Mouse (Mus musculus): ENCODE data around the gene Hist1h2ad. TPM values are rescaled to one million over a fixed set of nuclear protein-coding genes. Genes with fewer than 3 reads are reported as not detected.
"Not testable (repeated sequence)": the region's sequence is repeated elsewhere in the genome, so short reads cannot be mapped to it uniquely, and the experiment has no call there.

The Hist1h2ad gene
- polyA plus RNA-seq, 1 experiment from 2014 or later = 0.86 TPM

DNA sequence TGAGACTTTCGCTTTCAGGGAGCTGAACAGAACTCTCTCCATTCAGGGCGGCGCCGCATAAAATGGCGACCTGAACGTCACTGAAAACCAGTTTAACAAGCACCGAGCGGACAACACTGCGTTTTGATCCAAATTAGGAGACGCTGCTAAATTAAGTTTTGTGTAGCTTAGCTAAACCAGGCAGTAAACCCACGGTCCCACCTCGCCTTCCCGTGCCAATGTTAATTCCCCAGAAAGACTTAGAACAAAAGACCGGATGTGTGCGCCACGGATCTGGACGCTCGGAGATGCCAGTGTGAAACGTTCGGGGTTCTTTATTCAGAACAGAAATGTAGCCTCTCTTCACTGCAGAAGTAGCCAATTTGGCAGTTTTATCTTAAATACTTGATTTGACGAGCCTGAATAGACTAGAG is 10.9 kb downstream of the Hist1h2ad start:
- H3K9me3 ChIP-seq = no peaks in the 10 kb centered on the region
- no peaks in the 10 kb centered on the region for H3K27me3 ChIP-seq (replicated peaks)
- peak overlapping the region; percentile 71 for H3K4me2 ChIP-seq (replicated peaks)
- H3K36me3 ChIP-seq = no peaks in the 10 kb centered on the region
- ATAC-seq (ENCODE audit: low FRiP score, low read depth) = peak; percentile 15; the same call in 1 of the 2 replicates
- H3K9ac ChIP-seq = peak overlapping the region; percentile 72
- H3K4me3 ChIP-seq = peak overlapping the region; percentile 42
- H3K4me1 ChIP-seq = peaks cover 27% of the 10 kb centered on the region
- under 1% methylated on average over 21 of the region's 21 CpGs for WGBS
- peak overlapping the region; percentile 86 for H3K27ac ChIP-seq

DNA sequence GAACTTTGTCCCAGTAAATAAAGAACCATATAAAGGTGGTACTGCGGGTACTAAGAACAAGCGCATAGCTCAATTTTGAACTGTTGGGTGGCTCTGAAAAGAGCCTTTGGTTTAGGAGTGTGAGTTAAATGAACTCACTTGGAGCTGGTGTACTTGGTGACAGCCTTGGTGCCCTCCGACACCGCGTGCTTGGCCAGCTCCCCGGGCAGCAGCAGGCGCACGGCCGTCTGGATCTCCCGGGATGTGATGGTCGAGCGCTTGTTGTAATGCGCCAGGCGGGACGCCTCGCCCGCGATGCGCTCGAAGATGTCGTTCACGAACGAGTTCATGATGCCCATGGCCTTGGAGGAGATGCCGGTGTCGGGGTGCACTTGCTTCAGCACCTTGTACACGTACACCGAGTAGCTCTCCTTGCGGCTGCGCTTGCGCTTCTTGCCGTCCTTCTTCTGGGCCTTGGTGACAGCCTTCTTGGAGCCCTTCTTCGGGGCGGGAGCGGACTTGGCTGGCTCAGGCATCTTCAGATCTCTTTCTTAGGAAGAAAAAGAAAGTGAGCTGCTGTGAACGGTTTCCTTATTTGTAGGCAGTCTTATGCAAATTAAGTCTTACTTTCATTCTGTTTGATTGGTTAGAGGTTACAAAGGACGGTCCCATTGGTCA is 11.4 kb downstream of the Hist1h2ad start:
- Histone ChIP-seq H3K4me3 (peak overlapping the region; percentile 42), H3K9ac (peak overlapping the region; percentile 72), H3K27ac (peak overlapping the region; percentile 86), H3K4me2 (replicated peaks) (peak overlapping the region; percentile 71), H3K4me1 (peaks cover 27% of the 10 kb centered on the region)
- not testable (repeated sequence) for H3K9me3 ChIP-seq; H3K36me3 ChIP-seq; H3K27me3 ChIP-seq (replicated peaks)
- ATAC-seq (ENCODE audit: low FRiP score, low read depth) = peak; percentile 88
- 0% methylated on average over 31 of the region's 36 CpGs for WGBS

DNA sequence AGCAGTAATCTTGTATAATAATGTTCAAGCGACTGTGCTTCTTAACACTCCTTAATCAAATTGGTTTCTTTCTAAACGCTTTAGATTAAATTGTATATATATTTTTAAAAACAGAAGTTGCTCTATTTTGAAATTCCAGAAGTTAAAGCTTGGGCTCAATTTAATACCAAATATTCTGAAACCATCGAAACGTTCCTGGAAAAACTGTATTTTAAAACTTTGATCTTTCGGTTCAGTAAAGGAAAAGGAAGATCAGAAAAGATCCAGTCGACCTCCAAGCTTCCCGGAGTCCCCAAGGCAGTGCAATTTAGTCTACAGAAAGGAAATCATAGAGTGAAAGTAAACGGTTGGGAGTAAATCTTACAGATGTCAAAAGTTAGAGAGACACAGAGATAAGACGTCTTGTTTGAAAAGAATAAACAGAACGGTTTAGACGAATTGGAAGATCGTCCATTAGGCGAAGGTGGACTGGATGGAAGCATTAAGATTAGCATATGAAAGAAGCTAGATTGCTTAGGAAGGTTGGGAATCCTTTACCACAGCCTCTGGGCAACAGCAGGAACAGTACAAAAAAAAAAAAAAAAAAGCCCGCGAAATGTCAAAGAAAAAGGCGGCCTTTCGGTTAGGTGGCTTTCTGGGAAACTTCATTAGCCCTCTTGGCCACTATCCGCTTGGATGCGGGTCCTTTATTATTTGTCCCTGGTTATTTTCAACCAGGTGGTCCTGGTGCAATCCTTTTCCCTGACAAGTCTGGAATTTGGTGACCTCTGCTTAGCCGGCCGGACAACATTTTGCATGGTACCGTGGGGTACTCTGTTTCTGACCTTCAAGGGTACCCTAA is 12.1 kb downstream of the Hist1h2ad start:
- ATAC-seq (ENCODE audit: low FRiP score, low read depth) = no peak
- 1% methylated on average over 22 of the region's 22 CpGs for WGBS
- H3K4me1 ChIP-seq = peaks cover 27% of the 10 kb centered on the region

DNA sequence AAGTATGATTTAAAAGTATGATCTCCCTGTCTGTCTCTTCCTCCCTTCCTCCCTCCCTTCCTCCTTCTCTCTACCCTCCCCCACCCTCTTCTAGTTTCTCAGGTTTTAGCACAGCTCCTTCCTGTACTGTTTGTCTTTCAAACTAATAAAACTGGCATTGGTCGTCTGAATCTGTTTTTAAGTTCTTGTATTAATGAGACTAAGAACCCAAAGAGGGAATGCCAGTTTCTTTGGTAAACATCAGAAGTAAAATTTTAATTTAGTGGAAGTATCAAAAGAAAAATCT is 12.7 kb downstream of the Hist1h2ad start:
- no peaks in the 10 kb centered on the region for H3K27me3 ChIP-seq (replicated peaks)
- H3K9ac ChIP-seq = 0 out of 2 replicates have a peak overlapping the region, but pooled peaks have one; percentile 51
- no peaks in the 10 kb centered on the region for H3K36me3 ChIP-seq
- H3K9me3 ChIP-seq = no peaks in the 10 kb centered on the region
- WGBS = 4% methylated on average over 1 of the region's 1 CpGs
- H3K4me2 ChIP-seq (replicated peaks) = peak overlapping the region; percentile 71
- peak overlapping the region; percentile 13; the same call in 1 of the 2 replicates for H3K4me3 ChIP-seq
- H3K4me1 ChIP-seq = peaks cover 25% of the 10 kb centered on the region
- ATAC-seq (ENCODE audit: low FRiP score, low read depth) = no peak
- H3K27ac ChIP-seq = peak overlapping the region; percentile 53; the same call in 1 of the 2 replicates

More for the DNA sequence above, 12.1 kb downstream of the Hist1h2ad start:
- Histone ChIP-seq H3K9ac (peak overlapping the region; percentile 51; the same call in 1 of the 2 replicates), H3K36me3 (no peaks in the 10 kb centered on the region), H3K27me3 (replicated peaks) (no peaks in the 10 kb centered on the region), H3K27ac (peak overlapping the region; percentile 53; the same call in 1 of the 2 replicates), H3K4me3 (peak overlapping the region; percentile 13; the same call in 1 of the 2 replicates), H3K4me2 (replicated peaks) (peak overlapping the region; percentile 71), H3K9me3 (no peaks in the 10 kb centered on the region)

DNA sequence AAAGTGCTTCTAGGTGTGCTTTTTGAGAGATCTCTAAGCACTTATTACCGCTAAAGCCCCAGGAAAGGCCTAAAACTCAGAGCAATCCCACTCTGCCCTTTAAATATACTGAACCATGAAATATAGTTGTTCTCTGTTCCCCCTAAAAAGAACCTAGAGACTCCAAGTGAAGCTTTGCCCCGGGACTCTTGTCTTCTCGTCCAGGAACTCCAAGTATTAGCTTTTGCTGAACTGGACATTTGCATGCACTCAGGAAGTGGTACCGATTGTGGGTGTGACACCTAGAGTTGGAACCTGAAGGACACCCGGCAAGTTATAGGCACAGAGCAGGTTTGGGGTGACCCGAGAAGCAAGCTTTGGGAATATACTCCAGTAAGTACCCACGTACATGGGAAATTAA is 17.0 kb downstream of the Hist1h2ad start:
- ATAC-seq (ENCODE audit: low FRiP score, low read depth) = no peak
- H3K36me3 ChIP-seq = no peaks in the 10 kb centered on the region
- no peak overlapping the region for H3K27ac ChIP-seq
- no peak overlapping the region for H3K4me2 ChIP-seq (replicated peaks)
- H3K4me1 ChIP-seq = peaks cover 4% of the 10 kb centered on the region
- no peaks in the 10 kb centered on the region for H3K27me3 ChIP-seq (replicated peaks)
- WGBS = 94% methylated on average over 7 of the region's 7 CpGs
- H3K9me3 ChIP-seq = no peaks in the 10 kb centered on the region
- H3K4me3 ChIP-seq = no peak overlapping the region
- H3K9ac ChIP-seq = no peak overlapping the region

DNA sequence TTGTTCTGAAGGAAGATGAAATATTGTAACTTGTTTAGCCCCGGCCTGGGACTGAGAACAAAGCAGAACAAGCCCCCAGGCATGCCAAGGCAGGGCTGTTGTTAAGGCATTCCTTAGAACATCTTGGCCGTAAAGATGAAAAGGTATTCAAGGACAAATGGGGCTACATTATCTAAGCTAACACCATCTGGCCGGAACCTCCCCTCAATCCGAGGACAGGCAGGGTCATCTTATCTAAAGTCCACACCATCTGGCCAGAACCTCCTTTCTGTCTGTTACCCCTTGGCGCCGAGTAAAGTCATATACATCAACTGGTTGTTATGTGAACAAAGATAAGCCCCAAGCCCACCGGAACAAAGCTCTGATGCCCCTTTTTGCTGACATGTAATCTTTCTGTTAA is 17.7 kb downstream of the Hist1h2ad start:
- H3K27me3 ChIP-seq (replicated peaks); H3K27ac ChIP-seq; H3K4me1 ChIP-seq; H3K4me2 ChIP-seq (replicated peaks); H3K36me3 ChIP-seq; H3K9ac ChIP-seq; H3K4me3 ChIP-seq; H3K9me3 ChIP-seq; ATAC-seq (ENCODE audit: low FRiP score, low read depth): not testable (repeated sequence)
- WGBS = 89% methylated on average over 7 of the region's 7 CpGs

DNA sequence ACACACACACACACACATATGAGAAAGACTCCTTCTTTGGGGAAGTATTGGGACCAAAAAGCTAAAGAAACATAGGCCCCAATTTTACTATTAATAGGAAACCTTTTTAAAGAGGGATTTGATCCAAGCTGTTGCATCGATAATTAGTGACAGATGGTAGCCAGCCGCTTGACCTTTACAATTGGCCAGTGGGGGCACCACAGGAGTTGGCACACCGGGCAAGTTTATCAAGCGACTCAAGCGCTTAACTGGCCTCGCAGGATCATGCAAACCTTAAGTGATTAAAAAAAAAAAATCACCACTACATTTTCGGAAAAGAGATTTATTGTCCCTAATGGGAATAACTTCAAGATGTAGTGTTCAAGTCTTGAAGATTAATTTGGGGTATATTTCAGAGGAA is 18.4 kb downstream of the Hist1h2ad start:
- Histone ChIP-seq H3K9ac (no peak overlapping the region), H3K27ac (no peak overlapping the region), H3K36me3 (no peaks in the 10 kb centered on the region), H3K4me1 (no peaks in the 10 kb centered on the region), H3K4me3 (no peak overlapping the region), H3K4me2 (replicated peaks) (no peak overlapping the region), H3K9me3 (no peaks in the 10 kb centered on the region), H3K27me3 (replicated peaks) (no peaks in the 10 kb centered on the region)
- ATAC-seq (ENCODE audit: low FRiP score, low read depth) = no peak
- WGBS = 92% methylated on average over 7 of the region's 7 CpGs

DNA sequence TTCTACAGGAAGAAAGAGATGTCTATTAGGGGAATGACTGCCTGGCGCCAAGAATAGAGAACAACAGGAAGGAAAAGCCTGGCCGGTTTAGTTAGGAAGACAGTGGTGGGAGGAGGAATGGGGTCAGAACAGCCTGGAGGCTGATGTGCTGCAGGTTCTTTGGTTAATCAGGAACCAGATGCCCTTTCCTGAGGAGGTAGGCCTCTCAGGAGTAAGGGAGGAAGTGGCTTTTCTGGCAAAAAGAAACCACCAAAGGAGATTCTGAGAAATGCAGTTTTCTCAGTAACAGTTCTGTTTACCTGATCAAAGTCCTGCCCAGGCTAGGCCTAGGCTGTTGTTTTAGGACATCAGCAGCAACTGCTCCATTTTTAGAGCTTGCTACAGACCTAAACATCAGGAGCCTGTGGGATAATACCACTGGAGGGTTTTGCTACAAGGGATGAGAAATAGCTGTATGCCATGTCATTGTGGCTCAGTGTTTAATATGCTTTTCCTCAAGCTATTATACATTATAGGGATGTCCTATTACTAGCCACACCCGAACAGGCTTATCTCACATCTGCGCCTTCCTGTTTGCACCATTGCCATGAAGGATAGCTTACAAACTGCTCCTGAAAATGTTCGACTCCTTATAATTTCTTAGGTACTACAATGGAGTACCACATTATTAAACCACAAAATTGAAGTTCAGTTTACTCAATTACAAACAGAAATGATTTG is 19.0 kb downstream of the Hist1h2ad start:
- Histone ChIP-seq H3K9me3 (no peaks in the 10 kb centered on the region), H3K36me3 (no peaks in the 10 kb centered on the region), H3K27ac (no peak overlapping the region), H3K9ac (no peak overlapping the region), H3K4me2 (replicated peaks) (no peak overlapping the region), H3K4me1 (no peaks in the 10 kb centered on the region), H3K4me3 (no peak overlapping the region), H3K27me3 (replicated peaks) (no peaks in the 10 kb centered on the region)
- ATAC-seq (ENCODE audit: low FRiP score, low read depth) = no peak
- 84% methylated on average over 5 of the region's 5 CpGs for WGBS

DNA sequence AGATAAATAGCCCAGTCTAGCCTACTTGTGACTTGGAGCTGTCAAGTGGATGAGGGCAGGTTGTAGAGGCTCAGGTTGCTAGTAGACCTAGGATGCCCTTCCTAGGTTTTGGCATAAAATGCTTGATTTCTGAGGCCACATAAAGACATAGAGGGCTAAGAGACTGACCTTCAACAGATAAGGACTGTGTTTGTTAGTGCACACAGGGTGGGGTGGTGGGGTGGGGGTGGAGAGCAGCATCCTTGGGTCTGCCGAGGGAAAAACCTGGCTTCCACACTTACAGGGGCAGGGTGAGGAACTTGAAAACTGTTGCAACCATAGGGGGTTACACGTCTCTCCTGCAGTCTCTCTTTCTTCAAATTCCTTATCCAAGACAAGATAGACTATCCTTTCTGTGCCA is 21.0 kb downstream of the Hist1h2ad start:
- no peaks in the 10 kb centered on the region for H3K9me3 ChIP-seq
- no peak overlapping the region for H3K4me3 ChIP-seq
- no peaks in the 10 kb centered on the region for H3K4me1 ChIP-seq
- 77% methylated on average over 2 of the region's 2 CpGs for WGBS
- ATAC-seq (ENCODE audit: low FRiP score, low read depth) = no peak
- H3K27ac ChIP-seq = no peak overlapping the region
- H3K27me3 ChIP-seq (replicated peaks) = no peaks in the 10 kb centered on the region
- no peaks in the 10 kb centered on the region for H3K36me3 ChIP-seq
- H3K4me2 ChIP-seq (replicated peaks) = no peak overlapping the region
- H3K9ac ChIP-seq = no peak overlapping the region

DNA sequence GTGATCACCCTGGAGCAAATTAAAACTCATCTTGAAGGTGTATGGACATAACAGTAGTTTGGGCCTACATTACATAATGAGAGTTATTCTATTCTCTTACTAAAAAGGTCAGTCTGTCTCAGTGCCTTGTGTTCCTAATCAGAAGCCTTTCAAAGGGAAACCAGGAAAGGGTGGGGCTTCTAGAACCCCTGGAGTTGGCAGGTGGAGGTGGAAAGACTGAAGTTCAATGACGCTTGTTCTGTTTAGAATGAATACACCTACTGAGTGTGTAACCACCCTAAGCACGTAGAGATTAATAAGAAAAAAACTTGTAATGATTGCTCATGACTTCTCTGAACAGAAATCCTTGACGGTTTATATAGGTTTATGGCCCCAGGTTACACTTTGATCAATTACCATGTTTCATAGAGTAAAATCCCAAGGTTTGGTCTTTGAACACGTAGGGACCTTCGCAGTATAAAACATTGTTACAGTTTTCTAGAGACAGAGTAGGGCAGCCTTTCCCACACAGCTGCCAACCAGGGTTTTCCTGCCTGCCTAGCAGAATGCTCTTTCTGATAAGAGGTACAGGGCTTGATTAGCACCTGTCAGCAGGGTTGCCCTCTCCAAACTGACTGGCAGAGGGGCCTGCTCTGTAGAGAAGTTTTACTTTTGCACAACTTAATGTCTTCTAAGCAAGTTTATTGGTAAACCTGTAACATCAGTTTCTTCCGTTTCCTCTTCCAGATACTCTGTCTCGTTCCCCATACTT is 21.6 kb downstream of the Hist1h2ad start:
- H3K27me3 ChIP-seq (replicated peaks) = no peaks in the 10 kb centered on the region
- H3K9ac ChIP-seq = no peak overlapping the region
- no peaks in the 10 kb centered on the region for H3K9me3 ChIP-seq
- H3K36me3 ChIP-seq = no peaks in the 10 kb centered on the region
- no peaks in the 10 kb centered on the region for H3K4me1 ChIP-seq
- no peak for ATAC-seq (ENCODE audit: low FRiP score, low read depth)
- WGBS = 86% methylated on average over 7 of the region's 7 CpGs
- H3K4me2 ChIP-seq (replicated peaks) = no peak overlapping the region
- no peak overlapping the region for H3K4me3 ChIP-seq
- H3K27ac ChIP-seq = no peak overlapping the region

DNA sequence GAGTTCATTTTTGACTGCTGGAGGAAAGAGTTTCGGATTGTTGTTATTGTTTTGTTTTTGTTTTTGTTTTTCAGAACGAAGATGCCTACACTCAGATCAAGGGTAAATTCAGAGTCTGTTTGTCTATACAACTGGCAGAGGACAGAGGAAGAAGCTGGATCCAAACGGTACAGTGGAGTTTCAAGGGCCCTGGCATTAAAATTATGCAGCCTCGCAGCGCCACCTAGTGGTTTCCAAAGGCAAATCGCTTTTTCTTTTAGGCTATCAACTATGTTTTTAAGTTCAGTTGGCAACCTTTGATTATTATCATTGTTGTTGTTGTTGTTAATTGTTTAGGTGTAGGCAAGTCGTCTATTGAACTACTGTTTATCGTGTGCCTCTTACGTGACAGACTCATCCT is 23.8 kb downstream of the Hist1h2ad start:
- no peak overlapping the region for H3K9ac ChIP-seq
- H3K4me3 ChIP-seq = no peak overlapping the region
- H3K9me3 ChIP-seq = no peaks in the 10 kb centered on the region
- H3K27ac ChIP-seq = no peak overlapping the region
- H3K36me3 ChIP-seq = no peaks in the 10 kb centered on the region
- H3K4me2 ChIP-seq (replicated peaks) = no peak overlapping the region
- H3K27me3 ChIP-seq (replicated peaks) = no peaks in the 10 kb centered on the region
- 7% methylated on average over 9 of the region's 9 CpGs for WGBS
- no peaks in the 10 kb centered on the region for H3K4me1 ChIP-seq
- ATAC-seq (ENCODE audit: low FRiP score, low read depth) = no peak

All from neural tube, embryonic 12.5 days (tissue).